Mouse (Mus musculus) CH12.LX (cell line): ENCODE data around the gene Gm12216. TPM values are rescaled to one million over a fixed set of nuclear protein-coding genes. Genes with fewer than 3 reads are reported as not detected.

Experiments used
- DNase-seq: peaks from one replicate; pipeline ENCODE4 v3.0.0-alpha.2; 2013; ENCODE audit errors: extremely low read depth
- H3K27ac ChIP-seq: 2 replicates; pipeline ENCODE4 v1.5.1; 2012; ENCODE audit warnings: low read depth, mild to moderate bottlenecking, control low read depth, moderate library complexity; ENCODE audit not compliant: insufficient read depth
- H3K27me3 ChIP-seq: replicated peaks from 2 replicates; pipeline ENCODE3; 2012; ENCODE audit warnings: inconsistent platforms
- H3K36me3 ChIP-seq, 2 experiments: replicated peaks in 1 of 2; 2 replicates each; pipeline versions ENCODE3 to v1.6.1; 2012; ENCODE audit warnings: inconsistent platforms in 1 of 2, low read length in 1 of 2, mild to moderate bottlenecking in 1 of 2, mixed read lengths in 1 of 2, moderate library complexity in 1 of 2; ENCODE audit not compliant: control insufficient read depth in 1 of 2, insufficient read depth in 1 of 2
- H3K4me1 ChIP-seq, 2 experiments: 2 replicates each; pipeline ENCODE4 v1.6.1; 2012; ENCODE audit warnings: inconsistent platforms in 1 of 2, moderate library complexity in 1 of 2; ENCODE audit not compliant: insufficient read depth in 2 of 2, control insufficient read depth in 1 of 2
- H3K4me2 ChIP-seq: 2 replicates; pipeline ENCODE4 v1.6.1; 2012; ENCODE audit warnings: low read depth, mild to moderate bottlenecking, control low read depth; ENCODE audit not compliant: poor library complexity, insufficient read depth, severe bottlenecking
- H3K4me3 ChIP-seq, 3 experiments: fragments of 150-350 bp in 1 of 3; sonication (generic) in 1 of 3; replicated peaks in 1 of 3; 2 replicates each; pipeline versions ENCODE3 to v1.5.1; 2011 to 2012; ENCODE audit warnings: low read depth in 2 of 3, low read length in 2 of 3, mild to moderate bottlenecking in 2 of 3, moderate library complexity in 2 of 3, control low read depth in 1 of 3, improper control_type of control experiment in 1 of 3, inconsistent platforms in 1 of 3, mixed read lengths in 1 of 3; ENCODE audit not compliant: poor library complexity in 1 of 3
- H3K79me2 ChIP-seq: replicated peaks from 2 replicates; pipeline ENCODE4 v1.6.1; 2012; ENCODE audit warnings: mild to moderate bottlenecking, moderate library complexity; ENCODE audit not compliant: control insufficient read depth, poor library complexity, insufficient read depth, severe bottlenecking; ENCODE audit errors: extremely low read depth
- H3K9ac ChIP-seq: 2 replicates; pipeline ENCODE4 v1.6.1; 2012; ENCODE audit warnings: low read depth, mild to moderate bottlenecking, control low read depth, moderate library complexity; ENCODE audit not compliant: insufficient read depth
- H3K9me3 ChIP-seq: replicated peaks from 2 replicates; pipeline ENCODE3; 2012; ENCODE audit warnings: low read length, inconsistent platforms, mixed read lengths
- BHLHE40 ChIP-seq: IDR thresholded peaks from 2 replicates; pipeline ENCODE4 v1.6.1; 2011; ENCODE audit warnings: mild to moderate bottlenecking, low read depth, low read length, improper control_type of control experiment
- CHD1 ChIP-seq: IDR thresholded peaks from 2 replicates; pipeline ENCODE4 v1.6.1; 2012; ENCODE audit warnings: low read depth, low read length, improper control_type of control experiment, inconsistent platforms
- CHD2 ChIP-seq: IDR thresholded peaks from 2 replicates; pipeline ENCODE4 v1.6.1; 2011; ENCODE audit warnings: low read length, improper control_type of control experiment
- CTCF ChIP-seq, 2 experiments: IDR thresholded peaks in 1 of 2; conservative IDR thresholded peaks in 1 of 2; 2 replicates each; pipeline ENCODE4 v1.5.1; 2011 to 2012; ENCODE audit warnings: low read depth in 2 of 2, low read length in 2 of 2, improper control_type of control experiment in 1 of 2, inconsistent platforms in 1 of 2, mild to moderate bottlenecking in 1 of 2, moderate library complexity in 1 of 2
- E2F4 ChIP-seq: IDR thresholded peaks from 2 replicates; pipeline ENCODE4 v1.6.1; 2011; ENCODE audit warnings: low read depth, low read length, improper control_type of control experiment; ENCODE audit not compliant: insufficient replicate concordance
- ELF1 ChIP-seq: IDR thresholded peaks from 2 replicates; pipeline ENCODE4 v1.6.1; 2014; ENCODE audit warnings: low read depth, mild to moderate bottlenecking, inconsistent platforms, low read length, improper control_type of control experiment
- EP300 ChIP-seq: IDR thresholded peaks from 2 replicates; pipeline ENCODE4 v1.6.1; 2011; ENCODE audit warnings: low read length, improper control_type of control experiment
- ETS1 ChIP-seq: conservative IDR thresholded peaks from 2 replicates; pipeline ENCODE4 v1.6.1; 2012; ENCODE audit warnings: low read depth, mild to moderate bottlenecking, inconsistent platforms, low read length, improper control_type of control experiment, moderate library complexity
- GABPA ChIP-seq: IDR thresholded peaks from 2 replicates; pipeline ENCODE4 v1.6.1; 2012; ENCODE audit warnings: low read depth, low read length, improper control_type of control experiment, inconsistent platforms; ENCODE audit not compliant: insufficient replicate concordance
- HCFC1 ChIP-seq: IDR thresholded peaks from 2 replicates; pipeline ENCODE4 v1.6.1; 2012; ENCODE audit warnings: low read depth, mild to moderate bottlenecking, inconsistent platforms, low read length, improper control_type of control experiment
- IRF4 ChIP-seq: IDR thresholded peaks from 2 replicates; pipeline ENCODE4 v1.6.1; 2014; ENCODE audit warnings: low read depth, mild to moderate bottlenecking, inconsistent platforms, low read length, improper control_type of control experiment
- MAX ChIP-seq: IDR thresholded peaks from 2 replicates; pipeline ENCODE4 v1.6.1; 2011; ENCODE audit warnings: low read length, improper control_type of control experiment
- MXI1 ChIP-seq: IDR thresholded peaks from 2 replicates; pipeline ENCODE4 v1.6.1; 2011; ENCODE audit warnings: mild to moderate bottlenecking, low read depth, low read length, improper control_type of control experiment
- MYC ChIP-seq: IDR thresholded peaks from 2 replicates; pipeline ENCODE4 v1.6.1; 2011; ENCODE audit warnings: low read depth, mild to moderate bottlenecking, improper control_type of control experiment, low read length
- NRF1 ChIP-seq: IDR thresholded peaks from 2 replicates; pipeline ENCODE4 v1.6.1; 2014; ENCODE audit warnings: low read depth, mild to moderate bottlenecking, inconsistent platforms, low read length, improper control_type of control experiment, moderate library complexity
- PAX5 ChIP-seq: IDR thresholded peaks from 2 replicates; pipeline ENCODE4 v1.6.1; 2012; ENCODE audit warnings: low read length, inconsistent platforms, mixed read lengths
- POLR2A ChIP-seq: IDR thresholded peaks from 2 replicates; pipeline ENCODE4 v1.6.1; 2011; ENCODE audit warnings: low read depth, mild to moderate bottlenecking, improper control_type of control experiment, low read length
- RAD21 ChIP-seq: IDR thresholded peaks from 2 replicates; pipeline ENCODE4 v1.6.1; 2011; ENCODE audit warnings: low read depth, mild to moderate bottlenecking, low read length, improper control_type of control experiment, moderate library complexity
- TCF12 ChIP-seq: IDR thresholded peaks from 2 replicates; pipeline ENCODE4 v1.6.1; 2014; ENCODE audit warnings: low read depth, mild to moderate bottlenecking, inconsistent platforms, low read length, improper control_type of control experiment
- USF1 ChIP-seq: IDR thresholded peaks from 2 replicates; pipeline ENCODE4 v1.6.1; 2014; ENCODE audit warnings: low read depth, mild to moderate bottlenecking, inconsistent platforms, low read length, improper control_type of control experiment
- ZKSCAN1 ChIP-seq: IDR thresholded peaks from 2 replicates; pipeline ENCODE4 v1.6.1; 2012; ENCODE audit warnings: low read depth, inconsistent platforms, low read length, improper control_type of control experiment, borderline replicate concordance
- ZMIZ1 ChIP-seq: IDR thresholded peaks from 2 replicates; pipeline ENCODE4 v1.6.1; 2012; ENCODE audit warnings: low read depth, mild to moderate bottlenecking, inconsistent platforms, low read length, improper control_type of control experiment
- ZNF384 ChIP-seq: IDR thresholded peaks from 2 replicates; pipeline ENCODE4 v1.6.1; 2012; ENCODE audit warnings: low read depth, low read length, improper control_type of control experiment, inconsistent platforms
- dilution Hi-C: fragments of 300-500 bp; cut with MboI; formaldehyde crosslinking; loops from 2 replicates; pipeline ENCODE4 v1.14.3; 2020; ENCODE audit warnings: low sequenced_read_pairs; ENCODE audit not compliant: extremely low pct_unique_long_range_greater_than_20kb, extremely low pct_ligation_motif_present
- in situ Hi-C: fragments of 300-500 bp; cut with MboI; formaldehyde crosslinking; loops from 3 replicates; pipeline ENCODE4 v1.14.3; 2019; ENCODE audit warnings: low sequenced_read_pairs, low pct_ligation_motif_present, low pct_unique_long_range_greater_than_20kb, mixed read lengths
- polyA plus RNA-seq: library from polyadenylated mRNA; unstranded; fragments of >175 nt; gene quantifications from 2 replicates; pipeline ENCODE4 v1.2.1, GENCODE M21; 2012; ENCODE audit warnings: low read depth; ENCODE audit not compliant: insufficient read length
- total RNA-seq, 2 experiments: library from RNA; depleted of rRNA; stranded (reverse); fragments of 300-350 nt in 1 of 2; fragments of >200 nt in 1 of 2; gene quantifications; 2 replicates each; pipeline ENCODE4 v1.2.3; 2012 to 2014

The Gm12216 gene
- total and polyA plus RNA-seq, 3 experiments, result 0.56 to 2.7 (median 0.77) TPM

DNA sequence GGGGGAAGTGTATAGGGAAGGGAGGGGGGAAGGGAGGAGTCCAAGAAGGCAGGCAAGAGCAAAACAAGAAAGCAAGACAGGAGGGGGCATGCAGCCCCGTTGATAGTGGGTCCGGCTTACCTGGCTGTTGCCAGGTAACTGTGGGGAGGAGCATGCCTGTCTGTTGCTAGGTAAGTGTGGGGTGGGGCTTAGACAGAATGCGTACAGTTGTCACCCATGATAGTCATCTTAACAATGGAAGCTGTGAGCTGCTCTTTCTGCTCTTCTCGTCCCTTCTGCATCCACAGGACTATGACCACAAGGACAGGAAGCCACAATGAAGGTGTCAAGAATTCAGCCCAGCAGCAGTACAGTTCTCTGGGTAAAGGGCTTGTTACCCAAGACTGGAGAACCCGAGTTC, 48.9 kb downstream of the Gm12216 start:
- no peak for TF ChIP-seq MXI1
- 0 out of 2 replicates have a peak, but pooled peaks have one; percentile 5 for TF ChIP-seq IRF4
- TF ChIP-seq BHLHE40, result no peak
- dilution Hi-C loops, result no loop called here

DNA sequence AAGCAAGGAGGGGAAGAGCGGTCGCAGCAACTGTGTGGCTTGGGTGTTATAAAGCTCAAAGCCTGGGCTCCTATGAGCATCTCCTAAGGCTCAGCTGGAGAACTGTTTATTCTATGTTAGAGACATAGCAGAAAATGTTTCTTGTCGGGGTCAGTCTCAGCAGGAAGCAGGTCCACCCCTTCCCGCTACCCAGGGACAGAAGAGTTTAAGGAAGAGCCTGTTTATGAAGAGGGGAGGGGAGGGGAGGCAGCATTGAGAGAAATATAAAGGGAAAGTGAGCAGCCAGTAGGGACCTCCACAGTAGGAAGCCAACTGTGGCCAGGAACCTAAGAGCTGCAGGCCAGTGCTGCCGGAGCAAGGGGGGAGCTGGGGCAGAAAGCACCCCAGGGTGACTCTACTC, 49.7 kb downstream of the Gm12216 start:
- Histone ChIP-seq H3K36me3 (no peaks in the 10 kb centered on the region), H3K4me3 (no peak overlapping the region), H3K9ac (no peak overlapping the region), H3K4me1 (peaks cover 31 to 71% of the 10 kb centered on the region in 2 experiments), H3K4me2 (no peak overlapping the region), H3K27me3 (no peaks in the 10 kb centered on the region), H3K27ac (no peak overlapping the region), H3K79me2 (no peaks in the 10 kb centered on the region), H3K9me3 (no peaks in the 10 kb centered on the region)
- dilution Hi-C loops (no loop called here), in situ Hi-C loops (no loop called here)
- no peak for DNase-seq
- no peak for TF ChIP-seq POLR2A
- TF ChIP-seq RAD21, result no peak
- no peak for TF ChIP-seq MXI1
- no peak for TF ChIP-seq GABPA
- TF ChIP-seq CHD1, result no peak
- TF ChIP-seq MAX, result no peak
- no peak for TF ChIP-seq MYC
- no peak for TF ChIP-seq CTCF (conservative IDR thresholded peaks at IDR 0.05 in 1 of 2, IDR thresholded peaks at IDR 0.05 in 1 of 2; ENCODE audit: low read depth in 2 of 2, low read length in 2 of 2)
- no peak for TF ChIP-seq IRF4
- no peak for TF ChIP-seq HCFC1
- TF ChIP-seq ELF1, result no peak

More for the DNA sequence above, 48.9 kb downstream of the Gm12216 start:
- in situ Hi-C loops, result no loop called here
- H3K4me3 ChIP-seq, result no peak overlapping the region
- H3K9ac ChIP-seq, result no peak overlapping the region
- no peaks in the 10 kb centered on the region for H3K9me3 ChIP-seq
- no peak for DNase-seq
- H3K79me2 ChIP-seq, result no peaks in the 10 kb centered on the region
- no peaks in the 10 kb centered on the region for H3K36me3 ChIP-seq
- H3K27me3 ChIP-seq, result no peaks in the 10 kb centered on the region
- no peak overlapping the region for H3K27ac ChIP-seq
- no peak overlapping the region for H3K4me2 ChIP-seq
- peaks cover 30 to 69% of the 10 kb centered on the region in 2 experiments for H3K4me1 ChIP-seq

DNA sequence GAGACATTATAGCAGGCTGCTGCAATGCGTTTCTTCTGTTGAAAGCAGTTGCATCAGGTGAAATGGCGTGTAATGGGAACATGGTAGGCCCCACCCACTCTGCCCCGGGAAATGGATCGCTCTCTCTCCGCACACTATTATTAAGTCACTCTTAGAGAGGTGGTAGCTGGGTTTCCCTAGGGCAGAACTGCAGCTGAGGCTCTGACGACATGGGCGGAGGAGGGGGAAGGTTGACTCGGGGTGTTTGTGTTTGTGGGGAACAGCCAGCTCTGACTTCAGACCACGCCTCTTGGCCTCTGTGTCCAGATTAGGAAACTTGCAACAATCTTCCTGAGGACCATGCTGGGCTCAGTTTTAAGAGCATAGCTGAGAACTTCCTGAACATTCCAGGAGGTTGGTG, 53.3 kb downstream of the Gm12216 start:
- Histone ChIP-seq H3K4me2 (no peak overlapping the region), H3K9me3 (no peaks in the 10 kb centered on the region), H3K79me2 (no peaks in the 10 kb centered on the region), H3K9ac (no peak overlapping the region), H3K36me3 (no peaks in the 10 kb centered on the region), H3K27ac (no peak overlapping the region), H3K4me1 (peaks cover 23 to 64% of the 10 kb centered on the region in 2 experiments), H3K4me3 (no peak overlapping the region), H3K27me3 (no peaks in the 10 kb centered on the region)
- DNase-seq, result no peak
- TF ChIP-seq POLR2A, result no peak
- no peak for TF ChIP-seq ZKSCAN1
- TF ChIP-seq NRF1, result no peak
- TF ChIP-seq ZMIZ1, result no peak
- TF ChIP-seq GABPA, result no peak
- TF ChIP-seq E2F4, result no peak
- TF ChIP-seq ZNF384, result no peak
- no peak for TF ChIP-seq HCFC1
- no peak for TF ChIP-seq PAX5
- no peak for TF ChIP-seq EP300
- no peak for TF ChIP-seq USF1
- TF ChIP-seq ETS1, result no peak
- TF ChIP-seq CHD2, result no peak
- no peak for TF ChIP-seq TCF12
- dilution Hi-C loops (no loop called here), in situ Hi-C loops (no loop called here)
